Mouse (Mus musculus) limb, embryonic 15.5 days (tissue): ENCODE measurements around the gene Sgcb. TPM values are rescaled to one million over a fixed set of nuclear protein-coding genes. Genes with fewer than 3 reads are reported as not detected.

Source experiments
- ATAC-seq: fragments of 200-750 bp; cut with Nextera tagmentation; 2 replicates; pipeline ENCODE4 v1.8.0; 2017; ENCODE audit warnings: low read depth, moderate TSS enrichment; ENCODE audit not compliant: insufficient number of reproducible peaks, low FRiP score, low TSS enrichment
- H3K27ac ChIP-seq: fragments of 300-500 bp; sonication (generic); 2 replicates; pipeline ENCODE4 v1.5.1; 2015; ENCODE audit warnings: moderate library complexity, mild to moderate bottlenecking, inconsistent platforms
- H3K27me3 ChIP-seq: fragments of 300-500 bp; sonication (generic); 2 replicates; pipeline ENCODE4 v1.6.1; 2015; ENCODE audit warnings: inconsistent platforms
- H3K36me3 ChIP-seq: fragments of 300-500 bp; sonication (generic); 2 replicates; pipeline ENCODE4 v1.6.1; 2015; ENCODE audit warnings: inconsistent platforms
- H3K4me1 ChIP-seq: fragments of 300-500 bp; sonication (generic); 2 replicates; pipeline ENCODE4 v1.6.1; 2015; ENCODE audit warnings: inconsistent platforms
- H3K4me2 ChIP-seq: fragments of 300-500 bp; sonication (generic); 2 replicates; pipeline ENCODE4 v1.6.1; 2015; ENCODE audit warnings: mild to moderate bottlenecking, inconsistent platforms
- H3K4me3 ChIP-seq: fragments of 300-500 bp; sonication (generic); 2 replicates; pipeline ENCODE4 v1.5.1; 2015; ENCODE audit warnings: mild to moderate bottlenecking, inconsistent platforms
- H3K9ac ChIP-seq: fragments of 300-500 bp; sonication (generic); 2 replicates; pipeline ENCODE4 v1.6.1; 2015; ENCODE audit warnings: inconsistent platforms
- H3K9me3 ChIP-seq: fragments of 300-500 bp; sonication (generic); 2 replicates; pipeline ENCODE4 v1.6.1; 2016; ENCODE audit warnings: inconsistent platforms
- WGBS: fragments of 180-500 bp; shearing (Covaris S2); methylation state at CpG from one replicate; pipeline ENCODE4 v1.1.7; 2015; 5-methylcytosine and 5-hydroxymethylcytosine counted together
- polyA plus RNA-seq: library from polyadenylated mRNA; unstranded; fragments of >200 nt; fragmentation: Nextera tagmentation; extraction: Ambion mirVana; gene quantifications from 2 replicates; pipeline ENCODE4 v1.2.1, GENCODE M21; 2015

Sgcb gene
- polyA plus RNA-seq, result 48.0 and 62.6 TPM in 2 replicates

DNA sequence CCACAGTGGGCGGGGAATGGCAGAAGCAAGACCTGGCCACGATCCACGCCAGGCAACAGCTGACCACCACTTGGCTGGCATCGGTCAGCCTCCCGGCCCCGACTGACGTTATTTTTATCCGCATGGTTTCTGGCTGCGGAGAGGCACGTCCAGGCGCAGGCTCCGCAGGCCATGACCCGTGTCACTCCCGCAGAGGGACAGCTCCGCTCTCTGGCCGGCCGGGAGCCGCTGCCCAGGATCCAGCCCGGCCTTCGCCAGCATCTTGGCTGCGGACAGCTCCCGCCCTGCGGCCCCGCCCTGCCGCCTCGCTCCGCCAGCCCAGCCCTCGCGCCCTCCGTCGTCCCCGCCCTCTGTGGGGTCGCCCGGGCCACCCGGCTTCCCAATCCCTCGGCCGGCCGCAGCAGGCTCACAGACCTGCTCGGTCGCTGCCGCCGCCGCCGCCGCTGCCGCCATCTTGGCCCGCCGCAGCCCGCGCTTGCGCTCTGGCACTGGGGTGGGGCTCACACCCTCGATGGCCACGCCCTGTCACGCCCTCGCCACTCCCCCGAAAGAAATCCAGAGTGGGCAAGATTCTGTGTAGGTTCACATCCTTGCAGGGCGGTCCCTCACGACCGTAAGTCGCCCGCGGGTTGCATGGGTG lies at the start of gene Sgcb:
Sgcb (minus strand) TSS at position 530 of the 640 bp plus-strand sequence.
- Histone ChIP-seq H3K4me1 (peaks cover 33% of the 10 kb centered on the region), H3K4me3 (peak within 1 kb of the TSS; percentile 84), H3K27ac (peak within 1 kb of the TSS; percentile 83), H3K36me3 (peaks cover 7% of the 10 kb centered on the region; the same call in 1 of the 2 replicates), H3K27me3 (peaks cover 35% of the 10 kb centered on the region), H3K9me3 (no peaks in the 10 kb centered on the region), H3K4me2 (peak within 1 kb of the TSS; percentile 67), H3K9ac (peak within 1 kb of the TSS; percentile 74)
- WGBS, result under 1% methylated on average over 61 of the region's 62 CpGs
- ATAC-seq, result peak; percentile 71

DNA sequence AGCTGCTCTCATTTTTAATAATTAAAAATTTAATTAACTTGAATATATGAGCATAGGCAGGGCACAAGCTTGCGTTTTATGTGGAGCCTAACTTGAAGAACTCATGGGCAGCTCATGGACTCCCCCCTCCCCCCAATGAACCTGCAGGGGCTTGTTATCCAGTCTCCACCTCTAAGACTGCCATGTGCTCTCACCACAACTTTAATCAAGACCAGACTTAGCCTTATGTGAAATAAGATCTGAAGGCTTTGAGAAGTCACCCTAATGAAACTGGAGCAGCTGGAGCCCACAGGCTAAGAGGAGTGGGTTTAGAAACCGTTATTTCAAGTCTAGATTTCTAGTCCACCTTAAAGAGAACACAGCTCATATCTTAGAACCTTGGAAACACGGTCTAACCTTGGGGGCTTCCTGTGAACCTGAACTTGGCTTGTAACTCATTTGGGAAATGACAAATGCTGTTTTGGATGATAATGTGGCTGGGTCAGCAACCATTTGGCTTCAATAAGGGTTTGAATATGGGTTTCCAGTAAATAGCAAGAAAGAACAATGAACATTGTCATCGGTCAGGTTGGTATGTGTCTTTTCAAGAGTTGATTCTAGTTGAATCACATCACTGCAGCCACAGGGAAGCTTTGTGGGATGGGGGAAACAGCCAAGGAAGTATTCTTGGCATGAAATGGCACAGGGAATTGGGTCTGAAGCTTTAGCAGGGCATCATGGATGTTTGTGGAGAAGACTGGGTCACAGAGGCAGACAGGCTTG lies 46.8 kb upstream of the Sgcb start:
- WGBS, result 25% methylated on average over 4 of the region's 4 CpGs
- Histone ChIP-seq H3K4me1 (peaks cover 9% of the 10 kb centered on the region), H3K36me3 (no peaks in the 10 kb centered on the region), H3K4me2 (no peak overlapping the region), H3K9me3 (no peaks in the 10 kb centered on the region), H3K4me3 (no peak overlapping the region), H3K9ac (no peak overlapping the region), H3K27me3 (no peaks in the 10 kb centered on the region), H3K27ac (peak overlapping the region; percentile 59)
- ATAC-seq, result peak; percentile 72

DNA sequence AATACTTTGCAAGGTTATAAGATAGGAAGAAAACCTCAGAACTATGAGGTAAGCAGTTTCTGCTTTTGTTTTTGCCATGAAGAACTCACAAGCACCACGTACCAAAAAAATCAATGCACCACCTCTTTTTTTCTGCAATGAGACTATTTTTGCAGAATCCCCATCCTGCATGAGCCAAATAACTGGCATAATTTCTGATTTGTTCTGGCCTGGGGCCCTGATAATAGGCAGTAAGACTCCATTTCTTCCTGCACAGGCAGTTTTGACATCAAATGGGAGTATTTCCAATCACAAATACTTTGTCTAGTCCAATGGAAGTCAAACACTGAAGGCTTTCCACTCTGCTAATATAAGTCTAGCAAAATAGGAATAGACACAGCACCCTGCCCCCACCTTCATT lies 46.2 kb upstream of the Sgcb start:
- Histone ChIP-seq H3K27ac (peak overlapping the region; percentile 62), H3K4me2 (no peak overlapping the region), H3K4me1 (peaks cover 9% of the 10 kb centered on the region), H3K9ac (no peak overlapping the region), H3K27me3 (no peaks in the 10 kb centered on the region), H3K9me3 (no peaks in the 10 kb centered on the region), H3K36me3 (no peaks in the 10 kb centered on the region), H3K4me3 (no peak overlapping the region)
- WGBS, result 49% methylated on average over 1 of the region's 1 CpGs
- ATAC-seq, result no peak

DNA sequence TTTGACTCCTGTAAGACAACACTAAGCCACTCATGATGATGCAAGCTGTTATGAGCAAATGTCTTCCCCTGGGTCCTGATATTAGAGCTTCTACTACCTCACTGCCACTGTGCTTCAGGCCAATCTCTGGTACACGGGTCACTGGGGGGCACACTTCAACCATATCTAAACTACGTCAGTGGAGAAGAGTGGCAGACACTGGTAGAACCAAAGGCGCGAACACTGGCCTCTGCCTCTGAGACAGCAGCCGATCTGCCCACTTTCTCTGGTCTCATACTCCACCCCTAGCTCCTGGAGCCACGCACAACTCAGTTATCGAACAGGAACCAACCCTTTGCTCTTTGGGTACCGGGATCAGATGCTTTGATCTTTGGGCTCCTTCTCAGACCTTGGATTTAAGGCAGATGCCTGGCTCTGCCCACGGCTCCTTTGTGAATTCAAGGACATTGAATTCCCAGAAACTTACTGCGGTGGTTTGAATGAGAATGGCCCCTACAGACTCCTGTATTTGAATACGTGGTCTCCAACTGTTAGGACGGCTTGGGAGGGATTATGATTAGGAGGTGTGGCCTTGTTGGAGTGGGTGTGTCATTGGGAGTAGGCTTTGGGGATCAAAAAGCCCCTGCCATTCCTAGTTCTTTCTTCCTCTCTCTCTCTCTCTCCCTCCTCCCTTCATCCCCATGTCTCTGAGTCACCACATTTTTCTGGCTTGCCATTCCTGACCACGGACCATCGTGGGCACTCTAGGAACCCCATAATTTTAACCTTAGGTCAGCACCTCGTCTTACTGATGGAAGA lies 44.3 kb upstream of the Sgcb start:
- no peak overlapping the region for H3K9ac ChIP-seq
- no peak overlapping the region for H3K4me2 ChIP-seq
- H3K4me3 ChIP-seq, result no peak overlapping the region
- WGBS, result 47% methylated on average over 15 of the region's 15 CpGs
- peaks cover 11% of the 10 kb centered on the region for H3K4me1 ChIP-seq
- no peaks in the 10 kb centered on the region for H3K36me3 ChIP-seq
- no peaks in the 10 kb centered on the region for H3K9me3 ChIP-seq
- H3K27ac ChIP-seq, result peak overlapping the region; percentile 38
- H3K27me3 ChIP-seq, result no peaks in the 10 kb centered on the region
- ATAC-seq, result no peak

DNA sequence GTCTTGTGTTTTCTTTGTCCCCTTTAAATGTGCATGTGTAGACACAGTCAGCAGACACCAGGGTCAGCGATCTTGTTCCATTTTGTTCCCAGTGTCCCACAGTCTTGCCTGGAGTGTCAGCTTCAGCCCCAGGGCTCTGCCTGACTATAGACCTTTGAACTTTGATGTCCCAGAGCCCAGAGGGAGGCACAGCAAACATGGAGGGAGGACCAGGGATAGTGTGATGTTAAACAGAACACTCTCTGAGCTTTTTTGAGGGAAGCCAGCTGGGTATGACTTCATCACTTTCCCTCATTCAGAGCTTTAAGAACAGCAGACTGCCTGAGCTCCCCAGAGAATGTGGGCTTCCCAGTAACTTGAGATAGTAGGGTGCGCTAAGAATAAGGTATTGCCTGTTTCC lies 42.6 kb upstream of the Sgcb start:
- H3K9me3 ChIP-seq, result no peaks in the 10 kb centered on the region
- H3K36me3 ChIP-seq, result no peaks in the 10 kb centered on the region
- no peak overlapping the region for H3K9ac ChIP-seq
- H3K27me3 ChIP-seq, result no peaks in the 10 kb centered on the region
- H3K4me3 ChIP-seq, result no peak overlapping the region
- ATAC-seq, result no peak
- no peak overlapping the region for H3K27ac ChIP-seq
- peaks cover 13% of the 10 kb centered on the region for H3K4me1 ChIP-seq
- 76% methylated on average over 2 of the region's 2 CpGs for WGBS
- H3K4me2 ChIP-seq, result no peak overlapping the region

DNA sequence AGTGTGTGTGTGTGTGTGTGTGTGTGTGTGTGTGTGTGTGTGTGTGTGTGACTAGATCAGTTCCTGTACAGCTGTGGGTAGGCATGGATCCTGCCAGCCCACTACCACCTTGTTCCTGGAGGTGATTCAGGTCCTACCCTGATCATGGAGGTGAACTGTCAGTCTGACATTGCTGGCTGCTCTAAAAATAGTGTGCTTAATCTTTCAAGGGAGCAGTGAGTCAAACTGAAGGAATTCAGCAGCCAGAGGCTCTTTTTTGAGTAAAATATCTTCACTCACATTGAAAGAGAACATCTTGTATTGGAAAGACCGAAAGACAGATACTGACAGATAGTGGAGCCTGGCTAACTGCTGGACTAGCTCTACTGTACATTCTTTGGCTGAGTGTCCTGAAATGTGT lies 41.0 kb upstream of the Sgcb start:
- 55% methylated on average over 1 of the region's 1 CpGs for WGBS
- no peaks in the 10 kb centered on the region for H3K36me3 ChIP-seq
- no peak overlapping the region for H3K4me3 ChIP-seq
- peaks cover 11% of the 10 kb centered on the region for H3K4me1 ChIP-seq
- no peaks in the 10 kb centered on the region for H3K27me3 ChIP-seq
- no peak for ATAC-seq
- H3K9ac ChIP-seq, result no peak overlapping the region
- no peaks in the 10 kb centered on the region for H3K9me3 ChIP-seq
- peak overlapping the region; percentile 50; the same call in 1 of the 2 replicates for H3K27ac ChIP-seq
- no peak overlapping the region for H3K4me2 ChIP-seq

DNA sequence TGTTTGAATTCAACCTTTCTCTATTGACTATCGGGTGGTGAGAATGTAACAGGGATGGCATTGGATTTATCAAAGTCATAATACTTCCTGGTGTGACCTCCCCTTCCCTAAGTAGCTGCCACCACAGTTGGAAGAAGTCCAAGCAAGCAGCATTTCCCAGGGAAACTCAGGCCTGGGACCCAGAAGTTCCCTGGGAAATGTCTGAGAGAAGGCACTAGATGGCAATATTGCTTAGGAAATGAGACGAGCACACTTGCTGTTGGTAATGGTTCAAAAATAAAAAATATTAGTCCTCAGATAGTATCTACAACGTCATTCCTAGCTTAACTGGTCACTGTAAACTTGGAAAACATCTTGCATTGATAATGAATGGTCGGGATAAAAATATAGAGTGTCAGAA lies 38.6 kb upstream of the Sgcb start:
- H3K4me2 ChIP-seq, result no peak overlapping the region
- WGBS, result 15% methylated on average over 4 of the region's 4 CpGs
- H3K9me3 ChIP-seq, result no peaks in the 10 kb centered on the region
- no peak overlapping the region for H3K9ac ChIP-seq
- no peaks in the 10 kb centered on the region for H3K36me3 ChIP-seq
- ATAC-seq, result no peak
- H3K4me1 ChIP-seq, result peaks cover 4% of the 10 kb centered on the region; the same call in 1 of the 2 replicates
- no peak overlapping the region for H3K27ac ChIP-seq
- no peaks in the 10 kb centered on the region for H3K27me3 ChIP-seq
- no peak overlapping the region for H3K4me3 ChIP-seq

DNA sequence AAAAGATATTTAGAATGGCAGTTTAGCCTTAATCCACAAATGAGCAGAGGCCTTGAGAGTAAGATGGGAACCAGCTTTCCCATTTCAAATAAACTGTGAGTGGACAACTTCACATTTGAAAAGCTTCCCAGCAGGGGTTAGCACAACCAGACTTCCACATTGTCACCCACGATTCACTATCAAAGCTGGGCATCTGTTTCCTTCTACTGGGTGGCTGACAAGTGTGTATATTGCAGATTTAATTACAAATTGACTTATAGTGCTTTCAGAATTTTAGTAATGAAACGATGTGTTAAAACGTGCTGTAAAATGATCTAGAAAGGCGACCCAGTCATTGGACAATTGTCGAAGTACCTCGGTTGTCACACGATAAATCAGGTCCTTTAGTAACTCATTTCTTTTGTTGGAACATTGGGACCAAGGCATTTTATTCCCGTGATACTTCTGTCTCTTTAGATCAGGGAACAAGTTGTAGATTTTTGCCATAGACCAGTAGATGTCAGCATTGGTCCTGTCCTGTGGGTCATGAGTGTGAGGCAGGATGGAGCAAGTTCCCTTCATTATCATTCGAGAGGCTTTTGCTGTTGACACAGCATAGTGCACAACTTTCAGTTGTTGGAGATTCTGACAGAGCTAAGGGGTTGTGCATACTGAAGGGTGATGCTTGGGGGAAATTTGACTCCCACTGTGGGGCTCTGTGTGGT lies 36.3 kb upstream of the Sgcb start:
- Histone ChIP-seq H3K9me3 (no peaks in the 10 kb centered on the region), H3K27ac (no peak overlapping the region), H3K27me3 (no peaks in the 10 kb centered on the region), H3K36me3 (no peaks in the 10 kb centered on the region), H3K4me1 (peaks cover 4% of the 10 kb centered on the region; the same call in 1 of the 2 replicates), H3K4me3 (no peak overlapping the region), H3K9ac (no peak overlapping the region), H3K4me2 (no peak overlapping the region)
- 45% methylated on average over 9 of the region's 9 CpGs for WGBS
- ATAC-seq, result no peak

DNA sequence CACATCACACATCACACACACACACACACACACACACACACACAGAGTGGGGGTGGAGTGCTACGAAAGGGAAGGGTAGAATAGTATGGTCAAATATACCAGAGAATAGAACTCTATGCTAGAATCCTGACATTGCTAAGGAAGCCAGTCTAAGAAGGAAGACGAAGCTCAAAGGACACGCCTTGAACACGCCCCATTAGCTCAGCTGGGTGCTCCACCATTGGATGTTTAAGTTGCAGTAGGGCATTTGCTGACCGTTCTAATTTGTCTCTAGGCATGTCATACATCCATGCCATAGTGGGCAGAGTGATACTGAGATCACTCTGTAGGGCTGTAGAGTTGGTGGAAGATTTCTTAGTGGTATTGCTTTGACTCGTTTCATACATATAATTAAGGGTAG lies 35.6 kb upstream of the Sgcb start:
- H3K36me3 ChIP-seq, result no peaks in the 10 kb centered on the region
- no peak for ATAC-seq
- no peak overlapping the region for H3K27ac ChIP-seq
- H3K4me2 ChIP-seq, result no peak overlapping the region
- H3K4me3 ChIP-seq, result no peak overlapping the region
- H3K9me3 ChIP-seq, result no peaks in the 10 kb centered on the region
- H3K4me1 ChIP-seq, result 0 out of 2 replicates have a peak, but pooled peaks cover 2% of the 10 kb centered on the region
- no peaks in the 10 kb centered on the region for H3K27me3 ChIP-seq
- no peak overlapping the region for H3K9ac ChIP-seq
- 79% methylated on average over 6 of the region's 6 CpGs for WGBS

DNA sequence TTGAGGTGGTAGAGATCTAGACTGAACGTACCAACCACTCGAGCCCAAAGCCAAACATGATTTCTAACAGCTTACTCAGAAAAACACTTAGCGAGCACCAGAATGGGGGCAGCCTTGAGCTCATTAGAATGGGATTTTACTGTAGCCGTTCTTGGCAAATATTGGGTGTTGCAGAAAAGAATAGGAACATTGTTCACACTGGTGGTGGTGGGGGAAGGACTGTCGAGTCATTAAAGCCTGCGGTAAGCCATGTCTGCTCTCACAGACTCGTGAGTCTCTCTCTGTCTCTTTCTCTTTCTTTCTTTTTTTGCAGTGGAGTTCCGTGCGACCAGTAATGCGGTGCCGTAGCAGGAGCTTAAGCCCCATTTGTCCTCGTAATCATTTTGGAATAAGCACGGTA lies 29.0 kb upstream of the Sgcb start:
- H3K27ac ChIP-seq, result no peak overlapping the region

DNA sequence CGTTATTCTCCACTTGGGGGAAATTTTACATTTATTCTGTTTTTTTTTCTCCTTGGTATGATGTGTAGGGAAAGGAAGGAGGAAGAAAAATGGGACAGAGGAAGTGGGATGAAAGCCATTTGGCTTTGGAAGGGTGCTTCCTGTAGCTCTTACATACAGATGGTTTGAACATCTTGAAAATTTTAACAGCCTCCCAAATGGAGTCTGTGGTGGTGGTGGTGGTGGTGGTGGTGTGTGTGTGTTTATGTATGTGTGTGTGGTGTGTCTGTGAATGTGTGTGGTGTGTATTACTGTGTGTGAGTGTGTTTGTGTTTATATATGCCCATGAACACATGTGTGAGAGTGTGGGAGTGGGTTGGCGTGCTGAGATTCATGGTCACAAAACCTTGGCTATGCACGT lies 28.0 kb upstream of the Sgcb start:
- ATAC-seq, result no peak
- no peak overlapping the region for H3K4me2 ChIP-seq
- H3K36me3 ChIP-seq, result no peaks in the 10 kb centered on the region

More for the DNA sequence above, 29.0 kb upstream of the Sgcb start:
- Histone ChIP-seq H3K36me3 (no peaks in the 10 kb centered on the region), H3K27me3 (no peaks in the 10 kb centered on the region), H3K4me2 (no peak overlapping the region), H3K4me1 (no peaks in the 10 kb centered on the region), H3K4me3 (no peak overlapping the region), H3K9ac (no peak overlapping the region), H3K9me3 (no peaks in the 10 kb centered on the region)
- no peak for ATAC-seq
- WGBS, result 59% methylated on average over 13 of the region's 13 CpGs

More for the DNA sequence above, 28.0 kb upstream of the Sgcb start:
- Histone ChIP-seq H3K9ac (no peak overlapping the region), H3K4me1 (no peaks in the 10 kb centered on the region), H3K4me3 (no peak overlapping the region), H3K27ac (no peak overlapping the region), H3K9me3 (no peaks in the 10 kb centered on the region), H3K27me3 (no peaks in the 10 kb centered on the region)
- 78% methylated on average over 3 of the region's 3 CpGs for WGBS
